Mouse (Mus musculus) splenic B cell, adult 2 months (primary cell): Measurements from ENCODE around the gene Cnot11.

ENCODE experiments used
- DNase-seq: peaks from one replicate; pipeline ENCODE4 v3.0.0-alpha.2; 2011; ENCODE audit warnings: low read depth, low spot score
- H3K27me3 ChIP-seq: 2 replicates; pipeline ENCODE4 v1.6.1; 2012; ENCODE audit warnings: mild to moderate bottlenecking, low read length, moderate library complexity, mixed read lengths; ENCODE audit not compliant: control insufficient read depth, poor library complexity, insufficient read depth, severe bottlenecking
- H3K36me3 ChIP-seq: 2 replicates; pipeline ENCODE4 v1.6.1; 2012; ENCODE audit warnings: mild to moderate bottlenecking, low read length, moderate library complexity, mixed read lengths; ENCODE audit not compliant: control insufficient read depth, poor library complexity, insufficient read depth, severe bottlenecking

Cnot11 gene

DNA sequence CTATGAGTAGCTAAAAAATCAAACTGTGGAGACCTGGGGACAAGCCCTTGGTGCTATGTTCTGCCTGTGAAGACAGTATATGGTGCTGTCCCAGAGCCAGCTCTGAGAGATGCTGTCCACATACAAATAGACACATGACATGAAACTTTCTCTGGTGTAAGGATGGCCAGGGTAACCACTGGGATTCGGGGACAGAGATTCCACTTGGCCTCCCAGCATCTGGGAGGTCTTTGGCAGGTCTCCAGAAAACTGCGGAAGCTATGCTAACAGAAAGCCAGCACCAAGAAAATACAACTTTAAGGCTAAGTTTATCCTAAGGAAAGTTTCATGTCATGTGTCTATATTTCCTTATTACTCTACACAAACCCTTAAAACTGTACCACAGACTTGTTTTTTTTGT, 15.0 kb downstream of the Cnot11 start:
- DNase-seq, result no peak
- Histone ChIP-seq H3K36me3 (peaks cover 12% of the 10 kb centered on the region), H3K27me3 (no peaks in the 10 kb centered on the region)

GRCm38 (mm10) chr1:39555556-39556415, 21.0 kb downstream of the Cnot11 start:
- no peak for DNase-seq
- H3K36me3 ChIP-seq, result 0 out of 2 replicates have a peak, but pooled peaks cover 3% of the 10 kb centered on the region
- no peaks in the 10 kb centered on the region for H3K27me3 ChIP-seq

DNA sequence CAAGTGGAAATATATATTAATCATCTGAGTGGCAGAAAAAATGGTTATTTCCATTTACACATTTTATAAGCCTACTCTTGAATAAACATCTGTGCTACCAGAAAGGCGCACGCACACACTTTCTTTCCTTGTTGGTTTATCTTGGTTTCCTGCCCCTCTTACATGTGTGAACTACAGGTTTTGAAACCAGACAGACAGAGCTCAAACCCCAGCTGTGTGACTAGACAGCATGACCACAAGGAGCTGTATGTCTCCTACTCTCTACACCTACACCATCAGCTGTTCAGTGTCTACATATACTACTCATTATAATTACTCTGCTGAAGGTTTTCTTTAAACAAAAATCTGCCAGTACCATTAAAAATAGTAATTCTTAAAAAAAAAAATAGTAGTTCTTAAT, 24.2 kb downstream of the Cnot11 start:
- H3K27me3 ChIP-seq, result no peaks in the 10 kb centered on the region
- 0 out of 2 replicates have a peak, but pooled peaks cover 2% of the 10 kb centered on the region for H3K36me3 ChIP-seq
- DNase-seq, result no peak

DNA sequence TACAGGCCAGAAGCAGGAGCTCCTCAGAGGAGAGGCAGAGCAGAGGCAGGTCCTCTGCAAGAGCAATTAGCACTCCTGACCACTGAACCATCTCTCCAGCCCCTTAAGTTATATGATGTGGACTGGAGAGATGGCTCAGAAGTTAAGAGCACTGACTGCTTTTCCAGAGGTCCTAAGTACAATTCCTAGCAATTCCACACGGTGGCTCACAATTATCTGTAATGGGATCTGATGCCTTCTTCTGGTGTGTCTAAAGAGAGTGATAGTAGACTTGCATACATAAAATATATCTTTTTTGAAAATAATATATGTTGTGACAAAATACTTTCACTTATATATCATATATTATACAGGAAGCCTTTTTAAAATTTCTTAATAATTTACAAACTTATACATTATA, 27.1 kb downstream of the Cnot11 start:
- no peak for DNase-seq
- Histone ChIP-seq H3K36me3 (peaks cover 2% of the 10 kb centered on the region; the same call in 1 of the 2 replicates), H3K27me3 (no peaks in the 10 kb centered on the region)

DNA sequence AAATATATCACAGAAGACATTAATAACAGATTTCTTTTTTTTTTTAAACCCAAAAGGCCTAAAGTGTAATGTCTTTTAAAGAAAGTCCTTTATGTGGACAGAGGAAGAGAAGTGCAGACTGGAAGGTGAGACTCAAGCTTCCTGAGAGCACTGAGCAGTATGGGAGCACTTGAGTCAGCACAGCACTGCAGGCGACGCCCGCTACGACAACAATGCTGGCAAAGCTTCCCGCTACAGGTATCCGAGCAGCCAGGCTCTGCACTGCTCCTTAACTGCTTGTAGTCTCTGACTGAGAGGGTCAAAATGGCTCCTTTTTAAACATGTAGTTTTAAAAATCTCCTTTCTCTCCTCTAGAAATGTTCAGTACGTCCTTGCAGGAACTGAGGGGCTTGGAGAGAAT, 28.4 kb downstream of the Cnot11 start:
- Histone ChIP-seq H3K36me3 (peaks cover 2% of the 10 kb centered on the region; the same call in 1 of the 2 replicates), H3K27me3 (no peaks in the 10 kb centered on the region)
- DNase-seq, result no peak

DNA sequence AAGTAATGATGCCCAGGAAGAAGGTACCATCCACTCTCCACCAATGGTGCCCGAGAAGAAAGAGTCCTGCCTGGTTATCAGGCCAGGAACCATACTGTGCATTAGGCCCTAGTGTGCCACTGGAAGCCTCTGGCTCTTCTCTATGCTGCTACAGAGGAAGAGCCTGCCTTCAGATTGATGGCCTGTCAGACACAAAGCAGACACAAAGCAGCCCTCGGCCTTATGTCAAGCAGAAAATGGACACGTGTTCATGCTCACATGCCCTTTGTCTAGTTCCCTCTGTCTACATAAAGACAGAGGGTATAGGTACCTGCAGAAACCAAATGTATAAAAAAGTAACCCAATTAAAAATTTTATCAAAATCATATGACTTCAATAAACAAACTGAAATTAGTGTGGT, 29.8 kb downstream of the Cnot11 start:
- H3K27me3 ChIP-seq, result no peaks in the 10 kb centered on the region
- DNase-seq, result no peak
- H3K36me3 ChIP-seq, result peaks cover 2% of the 10 kb centered on the region; the same call in 1 of the 2 replicates

DNA sequence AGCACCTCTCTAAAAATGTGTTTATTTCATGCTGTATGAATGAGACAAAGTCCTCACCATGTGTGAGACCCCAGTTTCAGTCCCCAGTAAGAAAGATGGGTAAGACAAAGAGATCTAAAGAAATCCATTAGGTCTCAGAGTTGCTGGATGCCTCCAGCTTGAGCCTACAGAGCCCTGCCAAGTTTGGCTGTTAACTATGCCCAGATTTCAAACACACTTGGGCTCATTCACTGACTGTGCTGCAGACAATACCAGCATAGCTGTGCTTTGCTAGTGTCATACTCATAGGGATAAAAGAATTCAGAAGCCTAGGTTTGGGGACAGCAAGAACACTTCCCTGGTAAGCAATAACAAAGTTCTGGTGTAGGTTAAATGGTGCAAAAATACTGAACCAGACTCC, 33.3 kb downstream of the Cnot11 start:
- no peak for DNase-seq

DNA sequence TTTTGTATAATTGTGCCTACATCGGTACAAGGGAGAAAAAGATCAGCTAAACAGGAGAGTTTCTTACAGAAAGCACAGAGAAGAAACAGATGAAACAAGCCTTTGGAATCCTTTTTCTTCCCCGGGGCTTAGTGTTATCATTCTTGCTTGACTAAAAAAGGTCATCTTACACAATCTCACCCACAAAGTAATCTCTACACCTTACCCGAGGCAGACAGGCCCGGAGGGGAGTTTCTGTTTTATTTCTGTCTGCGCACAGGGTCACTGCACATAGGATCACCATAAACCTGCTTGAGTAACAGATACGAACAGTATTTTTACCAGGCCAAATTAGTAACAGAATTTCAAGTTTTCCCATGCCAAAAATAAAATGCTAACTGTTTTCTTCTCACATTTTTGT, 36.9 kb downstream of the Cnot11 start:
- no peak for DNase-seq
- Histone ChIP-seq H3K27me3 (no peaks in the 10 kb centered on the region), H3K36me3 (no peaks in the 10 kb centered on the region)

More for the DNA sequence above, 33.3 kb downstream of the Cnot11 start:
- peaks cover 2% of the 10 kb centered on the region; the same call in 1 of the 2 replicates for H3K36me3 ChIP-seq
- no peaks in the 10 kb centered on the region for H3K27me3 ChIP-seq

DNA sequence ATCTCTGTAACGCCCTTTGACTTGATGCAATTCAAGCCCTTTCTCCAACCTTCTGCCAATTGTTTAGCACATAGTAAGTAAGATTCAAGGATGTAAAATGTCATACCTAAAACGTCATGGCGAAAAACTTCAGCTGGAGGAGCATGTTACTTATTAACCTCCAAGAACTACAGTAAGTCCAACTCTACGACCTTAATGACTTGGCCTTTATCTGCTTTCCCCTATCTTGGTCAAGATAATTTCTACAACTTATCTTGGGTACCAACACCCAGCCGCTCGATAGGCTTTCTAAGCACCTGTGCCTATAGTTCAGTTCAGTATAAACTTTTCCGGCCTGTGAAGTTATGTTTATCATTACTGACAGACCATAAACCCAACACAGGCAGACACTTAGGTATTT, 39.1 kb downstream of the Cnot11 start:
- DNase-seq, result no peak
- H3K27me3 ChIP-seq, result no peaks in the 10 kb centered on the region
- no peaks in the 10 kb centered on the region for H3K36me3 ChIP-seq

- peak; percentile 17 for DNase-seq
- H3K27me3 ChIP-seq, result no peaks in the 10 kb centered on the region
- no peaks in the 10 kb centered on the region for H3K36me3 ChIP-seq
Observed at GRCm38 (mm10) chr1:39575778-39576375, 41.1 kb downstream of the Cnot11 start.

- Histone ChIP-seq H3K36me3 (no peaks in the 10 kb centered on the region), H3K27me3 (no peaks in the 10 kb centered on the region)
- DNase-seq, result peak; percentile 62
Observed at GRCm38 (mm10) chr1:39576431-39577243, 41.8 kb downstream of the Cnot11 start.

- H3K27me3 ChIP-seq, result no peaks in the 10 kb centered on the region
- peak; percentile 95 for DNase-seq
- H3K36me3 ChIP-seq, result no peaks in the 10 kb centered on the region
Observed at GRCm38 (mm10) chr1:39577253-39577705, 42.5 kb downstream of the Cnot11 start, which contains the start of gene Rnf149. TSS of gene Rnf149 (minus strand) at chr1:39577405.

DNA sequence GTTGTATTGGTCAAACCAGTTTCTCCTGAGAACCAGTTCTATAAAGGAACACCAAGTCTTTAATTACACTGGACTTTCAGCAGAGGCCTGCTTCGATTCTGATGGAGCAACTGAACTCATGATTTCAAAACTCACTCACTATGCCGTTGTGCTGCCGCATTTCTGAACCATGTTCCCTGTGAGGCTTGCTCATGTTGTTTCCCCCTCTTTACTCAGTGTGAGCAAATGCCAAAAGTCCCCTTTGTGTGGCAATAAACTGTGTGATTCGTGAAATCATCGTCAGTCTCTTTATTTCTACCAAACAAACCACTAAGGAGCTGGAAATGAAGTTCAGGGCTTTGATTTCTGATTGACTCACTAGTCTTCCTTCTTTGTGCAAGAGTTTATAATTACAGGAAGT, 43.7 kb downstream of the Cnot11 start:
- DNase-seq, result no peak

DNA sequence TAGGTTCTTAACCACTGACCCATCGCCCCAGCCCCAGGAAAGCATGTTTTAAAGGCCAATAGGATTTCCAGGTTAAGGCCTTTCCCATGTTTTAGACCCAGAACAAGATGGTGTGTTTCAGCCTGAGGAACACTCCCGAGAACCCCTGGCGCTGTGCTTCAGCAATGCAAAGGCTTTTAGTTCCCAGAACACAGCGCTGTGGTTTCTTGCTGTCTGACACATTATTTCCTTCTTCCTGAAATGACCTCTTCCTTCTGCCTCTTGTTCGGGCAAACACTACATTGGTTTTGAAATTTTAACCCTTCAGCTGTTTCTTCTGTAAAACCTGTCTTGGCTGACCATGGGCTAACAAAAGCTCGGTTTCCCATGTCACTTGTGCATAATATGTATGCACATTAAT, 44.3 kb downstream of the Cnot11 start:
- Histone ChIP-seq H3K36me3 (no peaks in the 10 kb centered on the region), H3K27me3 (no peaks in the 10 kb centered on the region; the same call in 1 of the 2 replicates)
- DNase-seq, result no peak

More for the DNA sequence above, 43.7 kb downstream of the Cnot11 start:
- Histone ChIP-seq H3K36me3 (no peaks in the 10 kb centered on the region), H3K27me3 (no peaks in the 10 kb centered on the region)
